Comparison of ENCODE assay signal across 11 mouse cellular contexts in the genomic region with DNA sequence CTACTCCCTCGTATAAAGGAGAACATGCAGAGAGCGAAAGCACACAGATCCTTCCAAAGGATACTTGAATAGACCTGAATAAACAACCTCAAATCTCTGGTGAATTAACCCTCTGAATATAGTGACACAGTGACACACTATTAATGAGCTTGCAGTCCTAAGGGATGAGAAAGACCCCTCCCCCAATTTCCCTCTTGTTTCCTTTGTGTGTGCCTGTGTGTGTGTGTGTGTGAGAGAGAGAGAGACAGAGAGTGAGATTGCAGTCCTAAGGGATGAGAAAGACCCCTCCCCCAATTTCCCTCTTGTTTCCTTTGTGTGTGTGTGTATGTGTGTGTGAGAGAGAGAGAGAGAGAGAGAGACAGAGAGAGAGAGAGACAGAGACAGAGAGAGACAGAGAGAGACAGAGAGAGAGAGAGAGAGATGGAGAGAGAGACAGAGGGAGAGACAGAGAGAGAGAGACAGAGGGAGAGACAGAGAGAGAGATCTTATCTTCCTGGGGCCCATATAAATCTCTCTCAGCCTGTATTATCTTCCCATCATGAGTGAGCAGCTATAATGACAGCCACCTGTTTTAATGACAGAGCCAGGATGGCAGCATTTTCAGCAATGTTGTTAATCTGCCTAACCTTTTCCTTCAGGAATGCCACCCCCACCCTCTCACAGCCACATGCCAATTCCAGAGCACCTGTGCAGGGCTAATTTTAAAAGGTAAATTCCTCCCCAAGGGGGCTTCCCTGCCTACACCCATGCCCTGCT.
DNase-seq lines count a peak whose midpoint lies in the region; ATAC-seq and TF ChIP-seq lines count a peak whose summit lies in the region.
"Had no signal": no experiment of that assay in that cellular context is flagged by ENCODE, and none has a peak within 500 bp of the region (broad histone marks: within the 10 kb centered on the region; RNA-seq: fewer than 3 reads in every experiment).

No protein-coding gene starts in this region.

- H3K9me3 ChIP-seq in forebrain, embryonic 16.5 days (ENCODE audit: control insufficient read depth, low read length): no peaks in the 10 kb centered on the region
- H3K9me3 ChIP-seq in midbrain, embryonic 13.5 days: no peaks in the 10 kb centered on the region
- H3K9me3 ChIP-seq: liver, embryonic 15.5 days had no signal

- WGBS in forebrain, embryonic 16.5 days: 24% methylated on average over 2 of the region's 2 CpGs
- 51% methylated on average over 2 of the region's 2 CpGs for WGBS in midbrain, embryonic 13.5 days

- H3K9ac ChIP-seq in forebrain, embryonic 16.5 days (replicated peaks; ENCODE audit: low read depth, low read length): no peak overlapping the region; the same call in 1 of the 2 replicates
- no peak overlapping the region for H3K9ac ChIP-seq in midbrain, embryonic 13.5 days (replicated peaks)
- H3K9ac ChIP-seq: liver, embryonic 15.5 days had no signal

- no peaks in the 10 kb centered on the region for H3K27me3 ChIP-seq in forebrain, embryonic 16.5 days (replicated peaks; ENCODE audit: control insufficient read depth, insufficient read depth, low read length)
- no peaks in the 10 kb centered on the region for H3K27me3 ChIP-seq in midbrain, embryonic 13.5 days
- H3K27me3 ChIP-seq: liver, embryonic 15.5 days had no signal

- ATAC-seq in forebrain, embryonic 16.5 days: peak; percentile 46
- peak; percentile 82 for ATAC-seq in midbrain, embryonic 13.5 days
- no peak for ATAC-seq in granulocyte monocyte progenitor cell, adult 5-6 weeks (replicated peaks; ENCODE audit: poor library complexity, severe bottlenecking)

- TF ChIP-seq CTCF in brain, embryonic 14.5 days (IDR thresholded peaks at IDR 0.05; ENCODE audit: borderline replicate concordance, extremely low read depth, insufficient read depth, insufficient read length): no peak

- H3K27ac ChIP-seq in forebrain, embryonic 16.5 days (ENCODE audit: low read length): peak overlapping the region; percentile 64
- H3K27ac ChIP-seq in midbrain, embryonic 13.5 days: no peak overlapping the region
- H3K27ac ChIP-seq: liver, embryonic 15.5 days had no signal

- DNase-seq in heart, adult 11 months: peak; percentile 24
- DNase-seq in heart, adult 9 months (ENCODE audit: low spot score in 2 of 2): no peak
- DNase-seq in brain, embryonic 14.5 days (ENCODE audit: low read depth): peak; percentile 43
- DNase-seq in gastrocnemius, adult 18-20 months (ENCODE audit: low spot score): no peak
- DNase-seq in cerebellum, adult 9-11 months: no peak
- DNase-seq: cerebellum, postnatal 25 days; lung, postnatal 36 days had no signal

- TF ChIP-seq POLR2A in brain, embryonic 14.5 days (IDR thresholded peaks at IDR 0.05; ENCODE audit: borderline replicate concordance, extremely low read depth, insufficient read depth, insufficient read length, poor library complexity, severe bottlenecking): no peak

- no peak overlapping the region for H3K4me3 ChIP-seq in forebrain, embryonic 16.5 days (replicated peaks; ENCODE audit: low read length)
- H3K4me3 ChIP-seq in midbrain, embryonic 13.5 days (replicated peaks): no peak overlapping the region
- H3K4me3 ChIP-seq: liver, embryonic 15.5 days had no signal

- H3K4me2 ChIP-seq in forebrain, embryonic 16.5 days (ENCODE audit: low read length): no peak overlapping the region
- H3K4me2 ChIP-seq in midbrain, embryonic 13.5 days (replicated peaks): no peak overlapping the region
- H3K4me2 ChIP-seq: liver, embryonic 15.5 days had no signal

- H3K4me1 ChIP-seq in forebrain, embryonic 16.5 days (replicated peaks; ENCODE audit: control insufficient read depth, insufficient read depth, low read length): peaks cover 19% of the 10 kb centered on the region
- H3K4me1 ChIP-seq in midbrain, embryonic 13.5 days (replicated peaks): peaks cover 16% of the 10 kb centered on the region
- H3K4me1 ChIP-seq: liver, embryonic 15.5 days had no signal

- no peaks in the 10 kb centered on the region for H3K36me3 ChIP-seq in forebrain, embryonic 16.5 days (ENCODE audit: control insufficient read depth, insufficient read depth)
- no peaks in the 10 kb centered on the region for H3K36me3 ChIP-seq in midbrain, embryonic 13.5 days
- H3K36me3 ChIP-seq: liver, embryonic 15.5 days had no signal

Comparison
In these comparisons a context has a peak if more than half of its experiments do, and no peak if none do; other contexts are left out.
1. DNase-seq: peak in heart, adult 11 months (single experiment) and brain, embryonic 14.5 days (single experiment); none in heart, adult 9 months (0 of 2), gastrocnemius, adult 18-20 months (single experiment) and cerebellum, adult 9-11 months (single experiment).